Mouse (Mus musculus) intestine, embryonic 15.5 days (tissue): ENCODE measurements at regions not wholly inside any gene's neighbourhood (a gene's known extent, or its start where the extent isn't known, plus 50 kb on each side); places are given as distances from the start of the nearest gene placed in this dataset.

ENCODE experiments used
- ATAC-seq: fragments of 200-750 bp; cut with Nextera tagmentation; 2 replicates; pipeline ENCODE4 v1.8.0; 2017; ENCODE audit warnings: moderate TSS enrichment, moderate library complexity
- H3K27ac ChIP-seq: fragments of 300-500 bp; sonication (generic); 2 replicates; pipeline ENCODE4 v1.5.1; 2015; ENCODE audit warnings: mild to moderate bottlenecking, inconsistent platforms
- H3K27me3 ChIP-seq: fragments of 300-500 bp; sonication (generic); replicated peaks from 2 replicates; pipeline ENCODE4 v1.6.1; 2015; ENCODE audit warnings: inconsistent platforms
- H3K36me3 ChIP-seq: fragments of 300-500 bp; sonication (generic); 2 replicates; pipeline ENCODE4 v1.6.1; 2015; ENCODE audit warnings: inconsistent platforms
- H3K4me1 ChIP-seq: fragments of 300-500 bp; sonication (generic); replicated peaks from 2 replicates; pipeline ENCODE4 v1.6.1; 2015; ENCODE audit warnings: inconsistent platforms
- H3K4me2 ChIP-seq: fragments of 300-500 bp; sonication (generic); replicated peaks from 2 replicates; pipeline ENCODE4 v1.6.1; 2015; ENCODE audit warnings: mild to moderate bottlenecking, inconsistent platforms
- H3K4me3 ChIP-seq: fragments of 300-500 bp; sonication (generic); replicated peaks from 2 replicates; pipeline ENCODE4 v1.5.1; 2015; ENCODE audit warnings: inconsistent platforms
- H3K9ac ChIP-seq: fragments of 300-500 bp; sonication (generic); 2 replicates; pipeline ENCODE4 v1.6.1; 2015; ENCODE audit warnings: inconsistent platforms
- H3K9me3 ChIP-seq: fragments of 300-500 bp; sonication (generic); 2 replicates; pipeline ENCODE4 v1.6.1; 2016; ENCODE audit warnings: inconsistent platforms
- WGBS: fragments of 180-500 bp; shearing (Covaris S2); methylation state at CpG from one replicate; pipeline ENCODE4 v1.1.7; 2015; 5-methylcytosine and 5-hydroxymethylcytosine counted together

DNA sequence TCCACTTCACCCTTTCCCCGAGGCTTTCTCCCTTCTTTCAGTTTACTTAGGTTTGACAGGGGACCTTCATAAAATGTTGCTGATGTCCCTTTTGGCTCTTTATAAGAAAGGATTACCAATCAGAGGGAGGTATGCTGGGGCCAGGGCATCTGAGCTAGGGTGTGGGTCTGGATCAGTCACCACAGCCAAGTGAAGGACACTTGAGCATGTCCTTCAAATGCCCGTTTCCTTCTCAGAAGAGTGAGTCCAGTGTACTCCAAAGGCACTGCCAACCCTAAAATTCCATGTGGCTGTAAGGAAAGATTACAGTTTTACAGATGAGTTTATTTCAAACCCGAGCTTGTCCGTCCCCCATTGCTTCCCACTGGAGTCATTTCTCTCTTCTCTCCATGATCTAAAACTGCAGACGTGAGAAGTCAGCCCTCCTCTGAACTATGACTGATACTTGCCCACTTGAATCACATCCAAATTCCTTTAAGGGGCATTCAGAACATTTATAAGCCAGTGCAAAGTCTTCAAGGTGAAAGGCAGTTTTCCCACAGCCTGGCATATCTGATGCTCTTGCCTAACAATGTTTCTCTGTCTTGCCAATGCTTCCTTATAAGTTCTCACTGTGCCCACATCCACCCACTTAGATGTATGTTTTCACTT lies 321.8 kb upstream of the Fam241a start:
- Histone ChIP-seq H3K4me1 (no peaks in the 10 kb centered on the region), H3K9ac (no peak overlapping the region), H3K4me3 (no peak overlapping the region), H3K27me3 (no peaks in the 10 kb centered on the region), H3K4me2 (no peak overlapping the region), H3K36me3 (no peaks in the 10 kb centered on the region), H3K9me3 (no peaks in the 10 kb centered on the region), H3K27ac (no peak overlapping the region)
- 78% methylated on average over 5 of the region's 5 CpGs for WGBS
- no peak for ATAC-seq

GRCm38 (mm10) chr3:128212256-128212655 lies 316.1 kb upstream of the Fam241a start:
- H3K36me3 ChIP-seq = no peaks in the 10 kb centered on the region
- H3K9ac ChIP-seq = no peak overlapping the region
- ATAC-seq = no peak
- H3K4me1 ChIP-seq = no peaks in the 10 kb centered on the region
- no peak overlapping the region for H3K4me2 ChIP-seq
- H3K9me3 ChIP-seq = no peaks in the 10 kb centered on the region
- H3K27me3 ChIP-seq = no peaks in the 10 kb centered on the region
- WGBS = 49% methylated on average over 3 of the region's 3 CpGs
- H3K4me3 ChIP-seq = no peak overlapping the region
- H3K27ac ChIP-seq = no peak overlapping the region

GRCm38 (mm10) chr3:128210591-128210990 lies 314.5 kb upstream of the Fam241a start:
- Histone ChIP-seq H3K27ac (no peak overlapping the region), H3K4me2 (no peak overlapping the region), H3K4me3 (no peak overlapping the region), H3K9ac (no peak overlapping the region), H3K9me3 (no peaks in the 10 kb centered on the region), H3K36me3 (no peaks in the 10 kb centered on the region), H3K27me3 (no peaks in the 10 kb centered on the region), H3K4me1 (no peaks in the 10 kb centered on the region)
- ATAC-seq = no peak
- 44% methylated on average over 1 of the region's 1 CpGs for WGBS

GRCm38 (mm10) chr3:128206948-128207347 lies 310.8 kb upstream of the Fam241a start:
- Histone ChIP-seq H3K4me3 (no peak overlapping the region), H3K9me3 (no peaks in the 10 kb centered on the region), H3K27ac (no peak overlapping the region), H3K36me3 (no peaks in the 10 kb centered on the region), H3K4me1 (no peaks in the 10 kb centered on the region), H3K4me2 (no peak overlapping the region), H3K27me3 (no peaks in the 10 kb centered on the region), H3K9ac (no peak overlapping the region)
- 62% methylated on average over 3 of the region's 3 CpGs for WGBS
- no peak for ATAC-seq

- H3K27me3 ChIP-seq = no peaks in the 10 kb centered on the region
- 89% methylated on average over 1 of the region's 1 CpGs for WGBS
- H3K36me3 ChIP-seq = no peaks in the 10 kb centered on the region
- H3K27ac ChIP-seq = no peak overlapping the region
- H3K4me2 ChIP-seq = no peak overlapping the region
- no peak for ATAC-seq
- H3K9me3 ChIP-seq = no peaks in the 10 kb centered on the region
- H3K9ac ChIP-seq = no peak overlapping the region
- H3K4me1 ChIP-seq = no peaks in the 10 kb centered on the region
- H3K4me3 ChIP-seq = no peak overlapping the region
These were observed 310.4 kb upstream of the Fam241a start for GRCm38 (mm10) chr3:128206483-128206882.

GRCm38 (mm10) chr3:128200574-128201235 lies 304.6 kb upstream of the Fam241a start:
- no peak for ATAC-seq
- H3K4me1 ChIP-seq = no peaks in the 10 kb centered on the region
- no peaks in the 10 kb centered on the region for H3K36me3 ChIP-seq
- H3K27ac ChIP-seq = no peak overlapping the region
- no peaks in the 10 kb centered on the region for H3K27me3 ChIP-seq
- H3K9me3 ChIP-seq = no peaks in the 10 kb centered on the region
- H3K4me2 ChIP-seq = no peak overlapping the region
- WGBS = 40% methylated on average over 5 of the region's 5 CpGs
- H3K4me3 ChIP-seq = no peak overlapping the region
- H3K9ac ChIP-seq = no peak overlapping the region

- no peak overlapping the region for H3K4me3 ChIP-seq
- no peak overlapping the region for H3K9ac ChIP-seq
- H3K9me3 ChIP-seq = no peaks in the 10 kb centered on the region
- no peaks in the 10 kb centered on the region for H3K4me1 ChIP-seq
- H3K36me3 ChIP-seq = no peaks in the 10 kb centered on the region
- 72% methylated on average over 2 of the region's 2 CpGs for WGBS
- H3K4me2 ChIP-seq = no peak overlapping the region
- no peak for ATAC-seq
- no peak overlapping the region for H3K27ac ChIP-seq
- H3K27me3 ChIP-seq = no peaks in the 10 kb centered on the region
These were observed 303.3 kb upstream of the Fam241a start for GRCm38 (mm10) chr3:128199466-128199865.

- H3K4me2 ChIP-seq = no peak overlapping the region; the same call in 1 of the 2 replicates
- peak; percentile 51 for ATAC-seq
- H3K9me3 ChIP-seq = no peaks in the 10 kb centered on the region
- 0 out of 2 replicates have a peak overlapping the region, but pooled peaks have one; percentile 15 for H3K27ac ChIP-seq
- H3K4me1 ChIP-seq = 0 out of 2 replicates have a peak, but pooled peaks cover 7% of the 10 kb centered on the region
- WGBS = 28% methylated on average over 17 of the region's 17 CpGs
- H3K36me3 ChIP-seq = no peaks in the 10 kb centered on the region
- H3K4me3 ChIP-seq = no peak overlapping the region
- no peaks in the 10 kb centered on the region for H3K27me3 ChIP-seq
- H3K9ac ChIP-seq = no peak overlapping the region
These were observed 296.1 kb upstream of the Fam241a start for GRCm38 (mm10) chr3:128192046-128192800.

DNA sequence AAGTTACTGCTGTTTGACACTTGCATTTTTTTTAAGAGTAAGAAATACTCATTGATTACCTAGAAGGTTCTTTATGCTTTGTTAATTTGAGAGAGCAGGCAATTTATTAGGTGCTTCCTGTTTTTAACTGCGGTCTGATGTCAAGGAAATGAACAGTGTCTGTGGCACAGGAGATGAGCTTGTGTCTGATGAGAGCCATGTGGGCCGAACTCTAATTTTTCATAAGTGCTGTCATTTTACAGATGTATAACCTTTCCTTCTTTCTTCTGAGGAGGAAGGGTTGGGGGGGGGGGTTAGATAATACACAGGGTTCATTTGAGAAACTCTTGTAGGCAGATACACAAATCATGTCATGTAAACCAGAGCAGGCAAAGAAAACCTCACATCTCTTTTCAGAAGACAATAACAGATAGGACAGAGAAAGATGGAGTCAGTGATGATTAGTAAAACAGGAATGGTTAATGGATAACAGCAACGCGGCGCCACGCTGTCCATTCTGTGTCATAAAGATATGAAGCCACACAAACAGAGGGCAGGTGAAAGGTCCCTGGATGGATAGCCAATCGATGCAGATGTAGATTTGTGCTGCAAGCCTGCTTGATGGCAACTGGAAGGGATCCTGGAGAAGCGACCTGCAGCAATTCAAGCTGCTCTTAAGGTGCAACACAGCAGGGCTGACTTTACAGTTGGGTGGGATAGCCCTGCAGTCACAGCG lies 291.4 kb upstream of the Fam241a start:
- H3K9ac ChIP-seq = no peak overlapping the region
- H3K4me3 ChIP-seq = no peak overlapping the region
- WGBS = 32% methylated on average over 9 of the region's 9 CpGs
- peak; percentile 54 for ATAC-seq
- H3K36me3 ChIP-seq = no peaks in the 10 kb centered on the region
- 0 out of 2 replicates have a peak, but pooled peaks cover 7% of the 10 kb centered on the region for H3K4me1 ChIP-seq
- no peaks in the 10 kb centered on the region for H3K9me3 ChIP-seq
- H3K27me3 ChIP-seq = no peaks in the 10 kb centered on the region
- H3K4me2 ChIP-seq = no peak overlapping the region
- no peak overlapping the region for H3K27ac ChIP-seq

- Histone ChIP-seq H3K27me3 (no peaks in the 10 kb centered on the region), H3K9ac (no peak overlapping the region), H3K4me3 (no peak overlapping the region), H3K27ac (no peak overlapping the region), H3K36me3 (no peaks in the 10 kb centered on the region), H3K4me1 (0 out of 2 replicates have a peak, but pooled peaks cover 3% of the 10 kb centered on the region), H3K4me2 (no peak overlapping the region), H3K9me3 (no peaks in the 10 kb centered on the region)
- peak; percentile 73 for ATAC-seq
- WGBS = 13% methylated on average over 4 of the region's 4 CpGs
These were observed 290.2 kb upstream of the Fam241a start for GRCm38 (mm10) chr3:128186278-128186677.

GRCm38 (mm10) chr3:128181221-128181908 lies 285.2 kb upstream of the Fam241a start:
- Histone ChIP-seq H3K9me3 (no peaks in the 10 kb centered on the region), H3K4me3 (no peak overlapping the region), H3K27me3 (no peaks in the 10 kb centered on the region), H3K4me2 (no peak overlapping the region), H3K9ac (no peak overlapping the region), H3K27ac (no peak overlapping the region), H3K4me1 (no peaks in the 10 kb centered on the region), H3K36me3 (no peaks in the 10 kb centered on the region)
- 57% methylated on average over 7 of the region's 7 CpGs for WGBS
- no peak for ATAC-seq

DNA sequence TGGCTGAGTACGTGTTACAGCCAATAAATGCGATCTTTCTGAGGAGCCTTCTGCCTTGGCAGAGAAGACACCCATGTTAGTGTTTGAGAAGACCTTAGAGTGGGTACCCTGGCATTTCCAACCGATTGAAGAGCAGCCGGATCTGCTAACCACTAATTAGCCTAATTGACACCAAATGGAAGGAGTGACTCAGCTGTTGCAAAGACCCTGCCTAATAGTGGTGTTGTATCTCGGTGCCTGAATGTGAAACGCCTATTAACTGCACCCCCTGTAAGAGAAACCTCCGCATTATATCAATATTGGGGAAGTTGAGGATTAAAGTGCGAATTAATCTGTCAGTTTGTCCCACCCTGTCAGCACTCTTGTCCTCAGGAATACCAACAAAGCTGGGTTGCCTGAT lies 253.1 kb upstream of the Fam241a start:
- Histone ChIP-seq H3K36me3 (no peaks in the 10 kb centered on the region), H3K4me3 (no peak overlapping the region), H3K27ac (no peak overlapping the region), H3K4me2 (no peak overlapping the region), H3K9ac (no peak overlapping the region), H3K9me3 (no peaks in the 10 kb centered on the region), H3K4me1 (no peaks in the 10 kb centered on the region), H3K27me3 (no peaks in the 10 kb centered on the region)
- 76% methylated on average over 8 of the region's 8 CpGs for WGBS
- ATAC-seq = no peak
